14 mouse cellular contexts compared by ENCODE assay signal in genomic region chr16:33670933-33671332, GRCm38 (mm10). TPM values are rescaled to one million over a fixed set of nuclear protein-coding genes. Genes with fewer than 3 reads are reported as not detected.
DNase-seq lines count a peak whose midpoint lies in the region; ATAC-seq lines count a peak whose summit lies in the region.
"Had no signal": no experiment of that assay in that cellular context is flagged by ENCODE, and none has a peak within 500 bp of the region (broad histone marks: within the 10 kb centered on the region; RNA-seq: fewer than 3 reads in every experiment).

No protein-coding gene starts in this region.

- H3K27me3 ChIP-seq in hindbrain, embryonic 16.5 days (replicated peaks; ENCODE audit: control insufficient read depth, insufficient read depth, low read length): no peaks in the 10 kb centered on the region
- no peaks in the 10 kb centered on the region for H3K27me3 ChIP-seq in hindbrain, embryonic 12.5 days
- no peaks in the 10 kb centered on the region for H3K27me3 ChIP-seq in midbrain, embryonic 11.5 days (ENCODE audit: control insufficient read depth, insufficient read depth, low read length)
- no peaks in the 10 kb centered on the region for H3K27me3 ChIP-seq in midbrain, embryonic 13.5 days
- H3K27me3 ChIP-seq: liver, embryonic 15.5 days; midbrain, embryonic 15.5 days had no signal

- H3K27ac ChIP-seq in hindbrain, embryonic 16.5 days (ENCODE audit: low read depth, low read length): peak overlapping the region; percentile 52
- no peak overlapping the region for H3K27ac ChIP-seq in hindbrain, embryonic 12.5 days
- H3K27ac ChIP-seq in midbrain, embryonic 11.5 days (ENCODE audit: low read depth, low read length): no peak overlapping the region
- no peak overlapping the region for H3K27ac ChIP-seq in midbrain, embryonic 13.5 days
- H3K27ac ChIP-seq: liver, embryonic 15.5 days; macrophage; midbrain, embryonic 15.5 days had no signal

- H3K4me1 ChIP-seq in hindbrain, embryonic 16.5 days (ENCODE audit: control insufficient read depth, insufficient read depth, low read depth, low read length): peaks cover 2% of the 10 kb centered on the region; the same call in 1 of the 2 replicates
- H3K4me1 ChIP-seq in hindbrain, embryonic 12.5 days: peaks cover 10% of the 10 kb centered on the region
- no peaks in the 10 kb centered on the region for H3K4me1 ChIP-seq in midbrain, embryonic 11.5 days (ENCODE audit: control insufficient read depth, insufficient read depth, low read length)
- H3K4me1 ChIP-seq in midbrain, embryonic 13.5 days (replicated peaks): peaks cover 5% of the 10 kb centered on the region; the same call in 1 of the 2 replicates
- H3K4me1 ChIP-seq: liver, embryonic 15.5 days; midbrain, embryonic 15.5 days had no signal

- peak; percentile 76 for DNase-seq in heart, adult 11 months
- DNase-seq in heart, postnatal 36 days: no peak
- DNase-seq in midbrain, embryonic 11.5 days (ENCODE audit: low spot score, missing footprints): peak; percentile 59
- no peak for DNase-seq in thymus, postnatal 10 days (ENCODE audit: low spot score in 2 of 2)
- DNase-seq: embryo, embryonic 11 days; forebrain, postnatal 0 days; kidney, adult 8-10 months; kidney, postnatal 36 days had no signal

- H3K4me3 ChIP-seq in hindbrain, embryonic 16.5 days (ENCODE audit: low read length): no peak overlapping the region
- no peak overlapping the region for H3K4me3 ChIP-seq in hindbrain, embryonic 12.5 days
- no peak overlapping the region for H3K4me3 ChIP-seq in midbrain, embryonic 11.5 days (ENCODE audit: low read depth, low read length)
- no peak overlapping the region for H3K4me3 ChIP-seq in midbrain, embryonic 13.5 days (replicated peaks)
- H3K4me3 ChIP-seq: liver, embryonic 15.5 days; midbrain, embryonic 15.5 days had no signal

- H3K4me2 ChIP-seq in hindbrain, embryonic 16.5 days (ENCODE audit: low read length): no peak overlapping the region
- no peak overlapping the region for H3K4me2 ChIP-seq in hindbrain, embryonic 12.5 days (replicated peaks)
- H3K4me2 ChIP-seq in midbrain, embryonic 11.5 days: no peak overlapping the region
- no peak overlapping the region for H3K4me2 ChIP-seq in midbrain, embryonic 13.5 days (replicated peaks)
- H3K4me2 ChIP-seq: liver, embryonic 15.5 days; midbrain, embryonic 15.5 days had no signal

- 94% methylated on average over 2 of the region's 2 CpGs for WGBS in hindbrain, embryonic 16.5 days
- 90% methylated on average over 2 of the region's 2 CpGs for WGBS in hindbrain, embryonic 12.5 days
- 88% methylated on average over 2 of the region's 2 CpGs for WGBS in midbrain, embryonic 11.5 days
- 94% methylated on average over 2 of the region's 2 CpGs for WGBS in midbrain, embryonic 13.5 days

- H3K9ac ChIP-seq in hindbrain, embryonic 16.5 days (ENCODE audit: low read depth, low read length): no peak overlapping the region
- H3K9ac ChIP-seq in hindbrain, embryonic 12.5 days: no peak overlapping the region
- H3K9ac ChIP-seq in midbrain, embryonic 11.5 days (ENCODE audit: low read length): no peak overlapping the region
- no peak overlapping the region for H3K9ac ChIP-seq in midbrain, embryonic 13.5 days (replicated peaks)
- H3K9ac ChIP-seq: forebrain, postnatal 0 days; liver, embryonic 15.5 days; midbrain, embryonic 15.5 days had no signal

- H3K9me3 ChIP-seq in hindbrain, embryonic 16.5 days (ENCODE audit: control insufficient read depth, low read length): no peaks in the 10 kb centered on the region
- H3K9me3 ChIP-seq in hindbrain, embryonic 12.5 days (replicated peaks): no peaks in the 10 kb centered on the region
- H3K9me3 ChIP-seq in midbrain, embryonic 11.5 days (ENCODE audit: control insufficient read depth, low read length): no peaks in the 10 kb centered on the region
- no peaks in the 10 kb centered on the region for H3K9me3 ChIP-seq in midbrain, embryonic 13.5 days
- H3K9me3 ChIP-seq: liver, embryonic 15.5 days; midbrain, embryonic 15.5 days had no signal

- intact Hi-C loops in heart, postnatal 36 days (cut with DNase I): no loop called here

- ATAC-seq in hindbrain, embryonic 16.5 days: no peak
- ATAC-seq in hindbrain, embryonic 12.5 days (ENCODE audit: low FRiP score): no peak
- no peak for ATAC-seq in midbrain, embryonic 11.5 days (ENCODE audit: low FRiP score)
- no peak for ATAC-seq in midbrain, embryonic 13.5 days
- ATAC-seq: forebrain, postnatal 0 days; midbrain, embryonic 15.5 days had no signal

- H3K36me3 ChIP-seq in hindbrain, embryonic 16.5 days (ENCODE audit: control insufficient read depth, insufficient read depth, low read length): no peaks in the 10 kb centered on the region
- no peaks in the 10 kb centered on the region for H3K36me3 ChIP-seq in hindbrain, embryonic 12.5 days
- no peaks in the 10 kb centered on the region for H3K36me3 ChIP-seq in midbrain, embryonic 11.5 days (ENCODE audit: control insufficient read depth, insufficient read depth, low read length)
- no peaks in the 10 kb centered on the region for H3K36me3 ChIP-seq in midbrain, embryonic 13.5 days
- H3K36me3 ChIP-seq: liver, embryonic 15.5 days; midbrain, embryonic 15.5 days had no signal

RNA-seq across cellular contexts. Expression of gene Heg1, which starts 13.2 kb away (rescaled TPM):
- total RNA-seq in heart, postnatal 36 days (2021): 100 to 1,000 TPM; 136 to 157 TPM
- polyA plus RNA-seq in hindbrain, embryonic 16.5 days (2015; fragmentation: Nextera tagmentation; extraction: Ambion mirVana): 7.2 and 10.0 TPM in 2 replicates
- polyA plus RNA-seq in hindbrain, embryonic 12.5 days (2016; fragmentation: Nextera tagmentation; extraction: Ambion mirVana): 21.3 and 22.9 TPM in 2 replicates
- polyA plus RNA-seq in midbrain, embryonic 11.5 days (2014; fragmentation: Nextera tagmentation; extraction: Ambion mirVana): 39.5 and 40.7 TPM in 2 replicates
- 17.4 and 19.2 TPM in 2 replicates for polyA plus RNA-seq in midbrain, embryonic 13.5 days (2015; fragmentation: Nextera tagmentation; extraction: Ambion mirVana)

Comparison
In these comparisons a context has a peak if more than half of its experiments do, and no peak if none do; other contexts are left out.
1. DNase-seq: peak in heart, adult 11 months (single experiment) and midbrain, embryonic 11.5 days (single experiment); none in heart, postnatal 36 days (0 of 2) and thymus, postnatal 10 days (0 of 2).